Mouse (Mus musculus): ENCODE results near the gene Wdr90. TPM values are rescaled to one million over a fixed set of nuclear protein-coding genes. Genes with fewer than 3 reads are reported as not detected.

The Wdr90 gene
- total RNA-seq, 1 experiment: 24.7 TPM

DNA sequence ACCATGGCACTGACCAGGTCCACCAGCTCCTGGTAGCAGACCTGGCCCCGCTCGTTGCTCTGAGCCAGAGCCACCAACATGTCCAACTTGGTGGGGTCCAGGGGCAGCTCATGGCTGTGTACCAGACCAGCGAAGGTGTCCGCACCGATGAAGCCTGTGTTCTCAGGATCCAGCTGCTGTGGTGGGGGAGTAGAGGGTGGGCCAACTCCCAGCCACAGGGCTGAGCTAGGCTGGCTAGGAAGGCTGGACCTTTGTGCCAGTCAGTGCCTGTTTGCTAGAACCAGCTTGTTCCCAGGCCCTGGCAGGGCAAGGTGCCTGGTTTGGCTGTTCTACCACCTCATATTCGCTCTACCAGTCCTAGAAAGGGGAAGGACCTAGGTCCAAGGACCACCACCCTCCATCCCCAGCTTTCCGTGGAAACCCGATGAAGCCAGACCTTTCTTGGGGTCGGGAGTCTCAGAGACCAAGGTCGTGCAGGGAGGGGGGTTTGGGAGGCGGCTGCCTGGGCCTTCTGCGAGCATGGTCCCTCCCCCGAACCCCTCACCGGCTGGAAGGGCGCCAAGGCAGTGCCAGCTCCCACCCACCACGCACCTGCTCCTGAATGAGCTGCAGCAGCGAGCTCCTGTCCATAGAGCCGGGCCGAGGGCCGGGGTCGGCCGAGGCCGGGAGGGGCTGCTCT lies 24.8 kb downstream of the Wdr90 start:
- H3K4me1 ChIP-seq (ENCODE audit: control insufficient read depth in 2 of 2, insufficient read depth in 2 of 2, low read length in 2 of 2, poor library complexity in 1 of 2): peaks cover under 1 to 23% of the 10 kb centered on the region in 2 experiments; a peak in 1 of 4 replicates
- H3K27ac ChIP-seq (ENCODE audit: insufficient read depth, low read depth, low read length, poor library complexity, severe bottlenecking): no peak overlapping the region
- in situ Hi-C loops (cut with MboI; ENCODE audit: low sequenced_read_pairs in 2 of 2, unreplicated experiment in 2 of 2): no loop called here
- H3K9me3 ChIP-seq (ENCODE audit: control insufficient read depth, insufficient read depth, low read depth, low read length): no peaks in the 10 kb centered on the region
- peaks cover 51% of the 10 kb centered on the region for H3K36me3 ChIP-seq (ENCODE audit: control insufficient read depth, insufficient read depth, low read length, poor library complexity, severe bottlenecking)
- TF ChIP-seq HCFC1 (IDR thresholded peaks at IDR 0.05; ENCODE audit: borderline replicate concordance, insufficient read depth, low read length) (no peak), CHD2 (IDR thresholded peaks at IDR 0.05; ENCODE audit: low read depth, low read length) (no peak), ZC3H11A (IDR thresholded peaks at IDR 0.05; ENCODE audit: borderline replicate concordance, low read depth, low read length) (no peak), ZNF384 (IDR thresholded peaks at IDR 0.05; ENCODE audit: low read depth, low read length) (no peak), MAFK (IDR thresholded peaks at IDR 0.05; ENCODE audit: insufficient read depth, low read depth, low read length) (no peak)
- H3K4me3 ChIP-seq (ENCODE audit: insufficient read depth in 1 of 2, low read depth in 1 of 2, low read length in 2 of 2, poor library complexity in 1 of 2, severe bottlenecking in 1 of 2): peak overlapping the region; percentile 23 to 41; a peak in 3 of 4 replicates
- no peak for DNase-seq (ENCODE audit: low read depth, low spot score)
- peak overlapping the region; percentile 20; the same call in 1 of the 2 replicates for H3K9ac ChIP-seq (ENCODE audit: insufficient read depth, low read depth, low read length, poor library complexity, severe bottlenecking)

DNA sequence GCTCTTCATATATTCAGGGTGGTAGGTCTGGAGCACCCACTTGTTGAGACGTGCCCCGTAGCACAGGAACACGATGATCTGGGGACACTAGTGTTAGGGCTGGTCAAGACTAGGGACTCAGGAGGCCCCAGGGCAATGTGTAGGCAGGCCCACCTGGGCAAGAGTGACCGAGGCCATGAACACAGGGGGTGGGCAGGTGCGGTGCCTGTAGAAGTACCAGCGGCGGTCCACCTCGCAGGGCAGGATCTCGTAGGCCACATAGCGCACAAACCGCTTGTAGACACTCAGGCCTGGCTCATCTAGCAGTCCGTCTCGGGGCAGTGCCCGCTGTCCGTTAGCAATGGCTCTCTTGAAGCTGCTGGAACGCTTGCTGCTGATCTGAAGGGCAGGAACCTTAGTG lies 25.5 kb downstream of the Wdr90 start:
- DNase-seq (ENCODE audit: low read depth, low spot score): no peak

DNA sequence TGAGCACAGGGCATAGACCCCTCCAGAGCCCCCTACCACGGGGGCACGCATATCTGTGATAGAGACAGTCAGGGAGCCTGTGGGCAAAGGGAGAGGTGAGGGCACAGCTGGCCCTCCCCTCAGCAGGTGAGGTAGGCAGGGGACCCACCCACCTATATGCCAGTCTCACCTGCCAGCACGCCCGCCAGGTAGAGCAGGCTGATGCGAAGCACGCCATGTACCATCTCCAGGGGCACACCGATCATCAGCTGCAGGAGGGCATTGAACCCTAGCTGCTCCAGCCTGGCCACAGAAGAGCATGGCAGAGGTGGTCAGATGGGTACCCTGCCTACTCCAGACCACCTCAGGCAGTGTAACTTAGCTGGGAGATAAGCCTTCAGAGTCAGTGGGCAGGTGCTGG lies 26.0 kb downstream of the Wdr90 start:
- no peak for TF ChIP-seq ZNF384 (IDR thresholded peaks at IDR 0.05; ENCODE audit: low read depth, low read length)
- TF ChIP-seq MAFK (IDR thresholded peaks at IDR 0.05; ENCODE audit: insufficient read depth, low read depth, low read length): no peak
- no peak for TF ChIP-seq CHD2 (IDR thresholded peaks at IDR 0.05; ENCODE audit: low read depth, low read length)
- no peak for TF ChIP-seq HCFC1 (IDR thresholded peaks at IDR 0.05; ENCODE audit: borderline replicate concordance, insufficient read depth, low read length)
- no peak for TF ChIP-seq ZC3H11A (IDR thresholded peaks at IDR 0.05; ENCODE audit: borderline replicate concordance, low read depth, low read length)
- Histone ChIP-seq H3K4me3 (ENCODE audit: insufficient read depth in 1 of 2, low read depth in 1 of 2, low read length in 2 of 2, poor library complexity in 1 of 2, severe bottlenecking in 1 of 2) (no peak overlapping the region), H3K36me3 (ENCODE audit: control insufficient read depth, insufficient read depth, low read length, poor library complexity, severe bottlenecking) (peaks cover 51% of the 10 kb centered on the region), H3K9me3 (ENCODE audit: control insufficient read depth, insufficient read depth, low read depth, low read length) (no peaks in the 10 kb centered on the region), H3K4me1 (ENCODE audit: control insufficient read depth in 2 of 2, insufficient read depth in 2 of 2, low read length in 2 of 2, poor library complexity in 1 of 2) (peaks cover 2 to 26% of the 10 kb centered on the region in 2 experiments; a peak in 1 of 4 replicates), H3K9ac (ENCODE audit: insufficient read depth, low read depth, low read length, poor library complexity, severe bottlenecking) (no peak overlapping the region), H3K27ac (ENCODE audit: insufficient read depth, low read depth, low read length, poor library complexity, severe bottlenecking) (no peak overlapping the region)
- in situ Hi-C loops (cut with MboI; ENCODE audit: low sequenced_read_pairs in 2 of 2, unreplicated experiment in 2 of 2): no loop called here
- no peak for DNase-seq (ENCODE audit: low read depth, low spot score)

More for the DNA sequence above, 25.5 kb downstream of the Wdr90 start:
- TF ChIP-seq HCFC1 (IDR thresholded peaks at IDR 0.05; ENCODE audit: borderline replicate concordance, insufficient read depth, low read length) (no peak), MAFK (IDR thresholded peaks at IDR 0.05; ENCODE audit: insufficient read depth, low read depth, low read length) (no peak)
- Histone ChIP-seq H3K9ac (ENCODE audit: insufficient read depth, low read depth, low read length, poor library complexity, severe bottlenecking) (no peak overlapping the region), H3K4me3 (ENCODE audit: insufficient read depth in 1 of 2, low read depth in 1 of 2, low read length in 2 of 2, poor library complexity in 1 of 2, severe bottlenecking in 1 of 2) (no peak overlapping the region), H3K27ac (ENCODE audit: insufficient read depth, low read depth, low read length, poor library complexity, severe bottlenecking) (no peak overlapping the region), H3K4me1 (ENCODE audit: control insufficient read depth in 2 of 2, insufficient read depth in 2 of 2, low read length in 2 of 2, poor library complexity in 1 of 2) (peaks cover 2 to 26% of the 10 kb centered on the region in 2 experiments; a peak in 1 of 4 replicates), H3K36me3 (ENCODE audit: control insufficient read depth, insufficient read depth, low read length, poor library complexity, severe bottlenecking) (peaks cover 51% of the 10 kb centered on the region), H3K9me3 (ENCODE audit: control insufficient read depth, insufficient read depth, low read depth, low read length) (no peaks in the 10 kb centered on the region)
- in situ Hi-C loops (cut with MboI; ENCODE audit: low sequenced_read_pairs in 2 of 2, unreplicated experiment in 2 of 2): no loop called here

DNA sequence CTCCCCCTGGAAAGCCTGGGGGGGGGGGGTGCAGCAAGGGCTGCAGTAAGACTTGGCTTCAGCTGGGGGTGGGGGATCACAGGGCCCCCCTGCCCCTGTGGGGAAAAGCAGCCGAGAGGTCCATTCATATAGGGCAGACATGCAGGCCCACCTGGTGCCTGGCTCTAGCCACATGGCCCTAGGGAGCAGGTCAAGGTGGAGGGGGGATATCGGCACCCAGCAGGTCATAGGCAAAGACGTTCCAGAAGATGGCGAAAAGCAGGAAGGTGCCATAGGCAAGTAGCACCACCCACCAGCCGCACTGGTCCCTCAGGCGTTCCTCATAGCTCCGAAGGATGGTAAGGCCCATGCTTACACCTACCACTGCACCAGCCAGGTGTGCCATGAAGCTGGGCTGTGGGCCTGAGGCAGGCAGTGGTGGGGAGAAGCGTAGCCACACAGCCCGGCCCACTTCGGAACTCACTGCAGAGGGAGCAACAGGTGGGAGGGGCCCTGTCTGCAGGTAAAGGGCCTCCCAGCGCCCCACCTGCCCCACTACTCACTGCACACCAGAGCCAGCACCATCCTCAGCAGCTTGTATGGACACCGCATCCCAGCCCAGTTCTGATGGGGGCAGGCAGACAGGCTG lies 26.6 kb downstream of the Wdr90 start:
- H3K9me3 ChIP-seq (ENCODE audit: control insufficient read depth, insufficient read depth, low read depth, low read length): no peaks in the 10 kb centered on the region
- H3K4me3 ChIP-seq (ENCODE audit: insufficient read depth in 1 of 2, low read depth in 1 of 2, low read length in 2 of 2, poor library complexity in 1 of 2, severe bottlenecking in 1 of 2): no peak overlapping the region
- H3K36me3 ChIP-seq (ENCODE audit: control insufficient read depth, insufficient read depth, low read length, poor library complexity, severe bottlenecking): peaks cover 50% of the 10 kb centered on the region
- TF ChIP-seq MAFK (IDR thresholded peaks at IDR 0.05; ENCODE audit: insufficient read depth, low read depth, low read length) (no peak), ZNF384 (IDR thresholded peaks at IDR 0.05; ENCODE audit: low read depth, low read length) (no peak), CHD2 (IDR thresholded peaks at IDR 0.05; ENCODE audit: low read depth, low read length) (no peak), HCFC1 (IDR thresholded peaks at IDR 0.05; ENCODE audit: borderline replicate concordance, insufficient read depth, low read length) (no peak), ZC3H11A (IDR thresholded peaks at IDR 0.05; ENCODE audit: borderline replicate concordance, low read depth, low read length) (no peak)
- DNase-seq (ENCODE audit: low read depth, low spot score): no peak
- no peak overlapping the region for H3K27ac ChIP-seq (ENCODE audit: insufficient read depth, low read depth, low read length, poor library complexity, severe bottlenecking)
- no peak overlapping the region for H3K9ac ChIP-seq (ENCODE audit: insufficient read depth, low read depth, low read length, poor library complexity, severe bottlenecking)
- in situ Hi-C loops (cut with MboI; ENCODE audit: low sequenced_read_pairs in 2 of 2, unreplicated experiment in 2 of 2): no loop called here
- H3K4me1 ChIP-seq (ENCODE audit: control insufficient read depth in 2 of 2, insufficient read depth in 2 of 2, low read length in 2 of 2, poor library complexity in 1 of 2): peaks cover 2 to 26% of the 10 kb centered on the region in 2 experiments; a peak in 1 of 4 replicates
